Mouse (Mus musculus): Measurements from ENCODE around the gene Aim2. TPM values are rescaled to one million over a fixed set of nuclear protein-coding genes. Genes with fewer than 3 reads are reported as not detected.
A peak's percentile ranks its signal among the peaks of the same experiment; 100 is the strongest.

Gene Aim2
- polyA plus RNA-seq, 1 experiment = not detected

- Histone ChIP-seq H3K4me3 (ENCODE audit: insufficient read depth, low read depth, low read length) (no peak overlapping the region), H3K4me1 (ENCODE audit: control insufficient read depth, insufficient read depth, insufficient read length, low read length) (no peaks in the 10 kb centered on the region), H3K27ac (replicated peaks; ENCODE audit: low read depth, low read length) (no peak overlapping the region)
Measured at GRCm38 (mm10) chr1:173363436-173363835, 12.8 kb downstream of the Aim2 start.

GRCm38 (mm10) chr1:173364125-173364800 lies 13.6 kb downstream of the Aim2 start:
- Histone ChIP-seq H3K4me3 (ENCODE audit: insufficient read depth, low read depth, low read length) (no peak overlapping the region), H3K4me1 (ENCODE audit: control insufficient read depth, insufficient read depth, insufficient read length, low read length) (no peaks in the 10 kb centered on the region), H3K27ac (replicated peaks; ENCODE audit: low read depth, low read length) (no peak overlapping the region)

- Histone ChIP-seq H3K4me1 (ENCODE audit: control insufficient read depth, insufficient read depth, insufficient read length, low read length) (no peaks in the 10 kb centered on the region), H3K27ac (replicated peaks; ENCODE audit: low read depth, low read length) (no peak overlapping the region), H3K4me3 (ENCODE audit: insufficient read depth, low read depth, low read length) (peak overlapping the region; percentile 14; the same call in 1 of the 2 replicates)
Measured at GRCm38 (mm10) chr1:173365970-173366409, 15.3 kb downstream of the Aim2 start.

GRCm38 (mm10) chr1:173366701-173367355 lies 16.1 kb downstream of the Aim2 start:
- no peak overlapping the region for H3K27ac ChIP-seq (replicated peaks; ENCODE audit: low read depth, low read length)
- no peaks in the 10 kb centered on the region for H3K4me1 ChIP-seq (ENCODE audit: control insufficient read depth, insufficient read depth, insufficient read length, low read length)
- H3K4me3 ChIP-seq (ENCODE audit: insufficient read depth, low read depth, low read length) = peak overlapping the region; percentile 43

- Histone ChIP-seq H3K4me3 (ENCODE audit: insufficient read depth, low read depth, low read length) (peak within 1 kb of the TSS; percentile 43), H3K4me1 (ENCODE audit: control insufficient read depth, insufficient read depth, insufficient read length, low read length) (no peaks in the 10 kb centered on the region), H3K27ac (replicated peaks; ENCODE audit: low read depth, low read length) (no peak within 1 kb of the TSS)
Measured at GRCm38 (mm10) chr1:173367356-173368046, 16.8 kb downstream of the Aim2 start, which contains the start of gene Cadm3. TSS of gene Cadm3 (minus strand) at chr1:173367695.

GRCm38 (mm10) chr1:173369611-173370010 lies 18.9 kb downstream of the Aim2 start:
- H3K4me3 ChIP-seq (ENCODE audit: insufficient read depth, low read depth, low read length) = no peak overlapping the region
- H3K27ac ChIP-seq (replicated peaks; ENCODE audit: low read depth, low read length) = no peak overlapping the region
- H3K4me1 ChIP-seq (ENCODE audit: control insufficient read depth, insufficient read depth, insufficient read length, low read length) = no peaks in the 10 kb centered on the region

GRCm38 (mm10) chr1:173370456-173370855 lies 19.8 kb downstream of the Aim2 start:
- Histone ChIP-seq H3K27ac (replicated peaks; ENCODE audit: low read depth, low read length) (no peak overlapping the region), H3K4me3 (ENCODE audit: insufficient read depth, low read depth, low read length) (no peak overlapping the region), H3K4me1 (ENCODE audit: control insufficient read depth, insufficient read depth, insufficient read length, low read length) (no peaks in the 10 kb centered on the region)

- H3K4me1 ChIP-seq (ENCODE audit: control insufficient read depth, insufficient read depth, insufficient read length, low read length) = no peaks in the 10 kb centered on the region
- no peak overlapping the region for H3K27ac ChIP-seq (replicated peaks; ENCODE audit: low read depth, low read length)
- no peak overlapping the region for H3K4me3 ChIP-seq (ENCODE audit: insufficient read depth, low read depth, low read length)
Measured at GRCm38 (mm10) chr1:173371586-173371985, 20.9 kb downstream of the Aim2 start.

- Histone ChIP-seq H3K27ac (replicated peaks; ENCODE audit: low read depth, low read length) (no peak overlapping the region), H3K4me1 (ENCODE audit: control insufficient read depth, insufficient read depth, insufficient read length, low read length) (no peaks in the 10 kb centered on the region), H3K4me3 (ENCODE audit: insufficient read depth, low read depth, low read length) (no peak overlapping the region)
Measured at GRCm38 (mm10) chr1:173374020-173374419, 23.3 kb downstream of the Aim2 start.

- Histone ChIP-seq H3K4me1 (ENCODE audit: control insufficient read depth, insufficient read depth, insufficient read length, low read length) (no peaks in the 10 kb centered on the region), H3K4me3 (ENCODE audit: insufficient read depth, low read depth, low read length) (no peak overlapping the region), H3K27ac (replicated peaks; ENCODE audit: low read depth, low read length) (no peak overlapping the region)
Measured at GRCm38 (mm10) chr1:173377380-173378112, 26.9 kb downstream of the Aim2 start.

- no peaks in the 10 kb centered on the region for H3K4me1 ChIP-seq (ENCODE audit: control insufficient read depth, insufficient read depth, insufficient read length, low read length)
- no peak overlapping the region for H3K4me3 ChIP-seq (ENCODE audit: insufficient read depth, low read depth, low read length)
- H3K27ac ChIP-seq (replicated peaks; ENCODE audit: low read depth, low read length) = no peak overlapping the region
Measured at GRCm38 (mm10) chr1:173381436-173381835, 30.8 kb downstream of the Aim2 start.

GRCm38 (mm10) chr1:173389431-173389830 lies 38.8 kb downstream of the Aim2 start:
- H3K27ac ChIP-seq (replicated peaks; ENCODE audit: low read depth, low read length) = no peak overlapping the region
- H3K4me1 ChIP-seq (ENCODE audit: control insufficient read depth, insufficient read depth, insufficient read length, low read length) = no peaks in the 10 kb centered on the region
- H3K4me3 ChIP-seq (ENCODE audit: insufficient read depth, low read depth, low read length) = no peak overlapping the region

- Histone ChIP-seq H3K4me3 (ENCODE audit: insufficient read depth, low read depth, low read length) (no peak overlapping the region), H3K27ac (replicated peaks; ENCODE audit: low read depth, low read length) (no peak overlapping the region), H3K4me1 (ENCODE audit: control insufficient read depth, insufficient read depth, insufficient read length, low read length) (no peaks in the 10 kb centered on the region)
Measured at GRCm38 (mm10) chr1:173389901-173390401, 39.3 kb downstream of the Aim2 start.

- H3K27ac ChIP-seq (replicated peaks; ENCODE audit: low read depth, low read length) = no peak overlapping the region
- no peak overlapping the region for H3K4me3 ChIP-seq (ENCODE audit: insufficient read depth, low read depth, low read length)
- H3K4me1 ChIP-seq (ENCODE audit: control insufficient read depth, insufficient read depth, insufficient read length, low read length) = no peaks in the 10 kb centered on the region
Measured at GRCm38 (mm10) chr1:173391754-173392153, 41.1 kb downstream of the Aim2 start.
